Mouse (Mus musculus) thymus, adult 2 months (tissue): ENCODE data around the gene Isg20l2.

Experiments
- CTCF ChIP-seq: fragments of 200-500 bp; IDR thresholded peaks from 2 replicates; pipeline ENCODE4 v1.5.1; 2012; ENCODE audit warnings: mild to moderate bottlenecking, control low read depth, low read length, moderate library complexity, borderline replicate concordance; ENCODE audit not compliant: control insufficient read depth, poor library complexity, insufficient read depth; ENCODE audit errors: extremely low read depth
- POLR2A ChIP-seq: fragments of 200-500 bp; IDR thresholded peaks from 2 replicates; pipeline ENCODE4 v1.6.1; 2012; ENCODE audit warnings: mild to moderate bottlenecking, low read length, control low read depth, moderate library complexity; ENCODE audit not compliant: control insufficient read depth, poor library complexity, insufficient read depth; ENCODE audit errors: extremely low read depth

GRCm38 (mm10) chr3:87971489-87972202 is 41.5 kb downstream of the Isg20l2 start:
- TF ChIP-seq POLR2A (no peak), CTCF (no peak)
